Mouse (Mus musculus) ES-Bruce4 (cell line): ENCODE results near the gene Ptpn20.

ENCODE experiments used
- CTCF ChIP-seq: IDR thresholded peaks from one replicate; pipeline ENCODE4 v1.8.1; 2011; ENCODE audit warnings: low read depth, low read length
- EP300 ChIP-seq: IDR thresholded peaks from 2 replicates; pipeline ENCODE4 v1.6.1; 2011; ENCODE audit warnings: low read depth, low read length; ENCODE audit not compliant: insufficient read depth
- POLR2A ChIP-seq: IDR thresholded peaks from one replicate; pipeline ENCODE4 v1.8.1; 2011; ENCODE audit warnings: low read length; ENCODE audit not compliant: insufficient read depth

- TF ChIP-seq POLR2A (no peak), EP300 (no peak), CTCF (no peak)
Measured at GRCm38 (mm10) chr14:33625036-33625435, 36.0 kb downstream of the Ptpn20 start.
